In the genomic region with DNA sequence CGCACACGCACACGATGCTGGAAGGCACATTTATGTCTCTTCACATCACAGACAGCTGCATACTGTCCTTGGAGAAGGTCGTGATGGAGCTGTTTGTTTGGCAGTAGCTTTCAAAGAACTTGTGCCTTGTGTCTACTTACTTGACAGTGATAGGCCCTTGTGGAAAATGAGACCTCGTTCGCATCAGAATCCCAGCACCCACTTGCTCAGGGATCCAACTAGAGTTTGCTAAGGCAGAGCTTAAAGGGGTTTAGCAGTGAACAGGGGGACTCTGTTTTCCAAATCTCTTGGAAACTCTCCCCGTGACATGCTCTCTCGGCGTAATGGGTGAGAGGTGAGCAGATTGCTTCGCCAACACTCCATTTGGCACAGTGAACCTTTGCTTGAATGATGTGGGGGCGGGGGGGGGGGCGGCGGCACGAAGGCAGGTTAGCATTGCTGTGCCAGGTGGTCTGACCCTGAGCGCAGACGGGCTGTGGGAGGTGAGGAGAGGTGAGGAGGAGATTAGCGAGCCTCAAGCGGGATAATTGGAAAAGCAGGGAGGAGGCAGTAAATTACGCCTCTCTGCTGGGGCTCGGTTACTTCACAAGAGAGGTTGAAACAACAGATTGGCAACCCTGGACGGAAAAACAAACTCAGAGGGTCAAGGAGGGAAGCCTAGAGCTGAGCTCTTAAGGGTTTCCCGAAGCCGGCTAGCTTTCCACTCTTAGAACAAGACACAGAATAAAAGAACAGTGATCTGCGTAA, we compare ENCODE assay signal across 8 mouse cellular contexts. TPM values are rescaled to one million over a fixed set of nuclear protein-coding genes. Genes with fewer than 3 reads are reported as not detected.
DNase-seq lines count a peak whose midpoint lies in the region; ATAC-seq and TF ChIP-seq lines count a peak whose summit lies in the region.

No protein-coding gene starts in this region.

- H3K4me1 ChIP-seq in ES-Bruce4 (ENCODE audit: control insufficient read depth, insufficient read depth, low read length), result peaks cover 2% of the 10 kb centered on the region
- peaks cover 4 to 5% of the 10 kb centered on the region in 2 experiments; a peak in 2 of 4 replicates for H3K4me1 ChIP-seq in heart, embryonic 14.5 days (ENCODE audit: control insufficient read depth in 2 of 2, insufficient read depth in 2 of 2, low read length in 2 of 2)
- peaks cover 4% of the 10 kb centered on the region; the same call in 1 of the 2 replicates for H3K4me1 ChIP-seq in lung, embryonic 16.5 days (replicated peaks; ENCODE audit: control insufficient read depth, insufficient read depth, low read length)

- H3K36me3 ChIP-seq in ES-Bruce4 (ENCODE audit: control insufficient read depth, insufficient read depth, low read length, poor library complexity, severe bottlenecking), result no peaks in the 10 kb centered on the region
- H3K36me3 ChIP-seq in heart, embryonic 14.5 days (ENCODE audit: control insufficient read depth, insufficient read depth, low read length), result no peaks in the 10 kb centered on the region
- no peaks in the 10 kb centered on the region for H3K36me3 ChIP-seq in lung, embryonic 16.5 days (ENCODE audit: control insufficient read depth, insufficient read depth, low read length)

- 0 out of 2 replicates have a peak overlapping the region, but pooled peaks have one; percentile 14 for H3K4me3 ChIP-seq in ES-Bruce4 (ENCODE audit: low read depth, low read length)
- H3K4me3 ChIP-seq in heart, embryonic 14.5 days (ENCODE audit: control insufficient read depth in 1 of 2, insufficient read depth in 1 of 2, low read depth in 1 of 2, low read length in 2 of 2), result peak overlapping the region; percentile 13 to 19; a peak in 3 of 4 replicates
- peak overlapping the region; percentile 25 for H3K4me3 ChIP-seq in lung, embryonic 16.5 days (ENCODE audit: low read length)

- TF ChIP-seq CTCF in ES-Bruce4 (IDR thresholded peaks at IDR 0.05; ENCODE audit: low read depth, low read length), result no peak

- intact Hi-C loops in gastrocnemius, postnatal 36 days (cut with DNase I), result no loop called here

- TF ChIP-seq POLR2A in ES-Bruce4 (IDR thresholded peaks at IDR 0.05; ENCODE audit: insufficient read depth, low read length), result no peak

- 14% methylated on average over 24 of the region's 24 CpGs for WGBS in heart, embryonic 14.5 days
- WGBS in lung, embryonic 16.5 days, result 13% methylated on average over 24 of the region's 24 CpGs

- H3K4me2 ChIP-seq in heart, embryonic 14.5 days (ENCODE audit: low read length), result peak overlapping the region; percentile 54
- H3K4me2 ChIP-seq in lung, embryonic 16.5 days (ENCODE audit: low read depth, low read length), result peak overlapping the region; percentile 55

- no peak overlapping the region for H3K27ac ChIP-seq in ES-Bruce4 (ENCODE audit: insufficient read depth, low read length)
- H3K27ac ChIP-seq in heart, embryonic 14.5 days (replicated peaks in 1 of 2; ENCODE audit: control insufficient read depth in 1 of 2, insufficient read depth in 1 of 2, low read depth in 2 of 2, low read length in 2 of 2), result no peak overlapping the region
- H3K27ac ChIP-seq in lung, embryonic 16.5 days (ENCODE audit: low read length), result no peak overlapping the region

- ATAC-seq in frontal cortex, adult (ENCODE audit: low TSS enrichment), result 0 out of 2 replicates have a peak, but pooled peaks have one; percentile 9
- ATAC-seq in heart, embryonic 14.5 days (ENCODE audit: insufficient number of reproducible peaks, insufficient read depth, low FRiP score, low read depth), result no peak
- ATAC-seq in lung, embryonic 16.5 days (ENCODE audit: low read depth), result 0 out of 2 replicates have a peak, but pooled peaks have one; percentile 23
- ATAC-seq in CD4-positive, CD25-positive, alpha-beta regulatory T cell, adult 4 months, result no peak

- H3K9me3 ChIP-seq in ES-Bruce4 (replicated peaks; ENCODE audit: control insufficient read depth, insufficient read depth, low read length, poor library complexity, severe bottlenecking), result no peaks in the 10 kb centered on the region
- no peaks in the 10 kb centered on the region for H3K9me3 ChIP-seq in heart, embryonic 14.5 days (ENCODE audit: control insufficient read depth, low read length)
- H3K9me3 ChIP-seq in lung, embryonic 16.5 days (ENCODE audit: control insufficient read depth, low read length), result no peaks in the 10 kb centered on the region

- no peak for TF ChIP-seq EP300 in ES-Bruce4 (IDR thresholded peaks at IDR 0.05; ENCODE audit: insufficient read depth, low read depth, low read length)

- no peak overlapping the region; the same call in 1 of the 2 replicates for H3K9ac ChIP-seq in ES-Bruce4 (ENCODE audit: low read depth, poor library complexity, severe bottlenecking)
- peak overlapping the region; percentile 31 for H3K9ac ChIP-seq in heart, embryonic 14.5 days (ENCODE audit: low read length)
- H3K9ac ChIP-seq in lung, embryonic 16.5 days (ENCODE audit: low read length), result peak overlapping the region; percentile 20; the same call in 1 of the 2 replicates

- DNase-seq in frontal cortex, postnatal 14 days (ENCODE audit: low spot score in 2 of 2), result no peak
- no peak for DNase-seq in gastrocnemius, postnatal 36 days
- no peak for DNase-seq in cerebellum, adult 8-10 months

- no peaks in the 10 kb centered on the region for H3K27me3 ChIP-seq in ES-Bruce4 (ENCODE audit: control insufficient read depth, insufficient read depth, low read length, poor library complexity, severe bottlenecking)
- no peaks in the 10 kb centered on the region; the same call in 1 of the 2 replicates for H3K27me3 ChIP-seq in heart, embryonic 14.5 days (ENCODE audit: control insufficient read depth, insufficient read depth, low read length)
- H3K27me3 ChIP-seq in lung, embryonic 16.5 days (ENCODE audit: control insufficient read depth, insufficient read depth, low read depth, low read length), result no peaks in the 10 kb centered on the region

RNA-seq across cellular contexts. Expression of a gene that starts 57.4 kb away (rescaled TPM):
- 22.9 and 23.8 TPM in 2 replicates for polyA plus RNA-seq in ES-Bruce4 (2011; ENCODE audit: insufficient read depth, insufficient read length, low read depth, missing spikeins)
- 8.6 and 9.2 TPM in 2 replicates for polyA plus RNA-seq in heart, embryonic 14.5 days (2014; fragmentation: Nextera tagmentation; extraction: Ambion mirVana)
- 4.3 and 4.8 TPM in 2 replicates for polyA plus RNA-seq in lung, embryonic 16.5 days (2015; fragmentation: Nextera tagmentation; extraction: Ambion mirVana)
- 10 to 100 TPM; 37.1 to 38.9 TPM for polyA plus RNA-seq in CD4-positive, CD25-positive, alpha-beta regulatory T cell, adult 4 months (2017; shearing (Covaris generic))
- 10 to 100 TPM; 19.0 to 29.2 TPM for total RNA-seq in gastrocnemius, postnatal 36 days (2021)

Comparison
In these comparisons a context has a peak if more than half of its experiments do, and no peak if none do; other contexts are left out.
1. ATAC-seq: peak in frontal cortex, adult (single experiment) and lung, embryonic 16.5 days (single experiment); none in heart, embryonic 14.5 days (single experiment) and CD4-positive, CD25-positive, alpha-beta regulatory T cell, adult 4 months (single experiment).
2. Peak in every context shown above with its lines, with median percentiles within 50 percentile points of each other: H3K4me3 ChIP-seq.